Mouse (Mus musculus) bone marrow, adult 2 months (tissue): ENCODE results near the gene Map3k14.
"Not testable (repeated sequence)": the region's sequence is repeated elsewhere in the genome, so short reads cannot be mapped to it uniquely, and the experiment has no call there.

Experiments used
- CTCF ChIP-seq: fragments of 200-500 bp; IDR thresholded peaks from 2 replicates; pipeline ENCODE4 v1.5.1; 2011; ENCODE audit warnings: low read length, control low read depth; ENCODE audit not compliant: control insufficient read depth, insufficient read depth
- POLR2A ChIP-seq: fragments of 200-500 bp; IDR thresholded peaks from 2 replicates; pipeline ENCODE4 v1.6.1; 2011; ENCODE audit warnings: low read depth, mild to moderate bottlenecking, control low read depth, low read length, borderline replicate concordance; ENCODE audit not compliant: control insufficient read depth

DNA sequence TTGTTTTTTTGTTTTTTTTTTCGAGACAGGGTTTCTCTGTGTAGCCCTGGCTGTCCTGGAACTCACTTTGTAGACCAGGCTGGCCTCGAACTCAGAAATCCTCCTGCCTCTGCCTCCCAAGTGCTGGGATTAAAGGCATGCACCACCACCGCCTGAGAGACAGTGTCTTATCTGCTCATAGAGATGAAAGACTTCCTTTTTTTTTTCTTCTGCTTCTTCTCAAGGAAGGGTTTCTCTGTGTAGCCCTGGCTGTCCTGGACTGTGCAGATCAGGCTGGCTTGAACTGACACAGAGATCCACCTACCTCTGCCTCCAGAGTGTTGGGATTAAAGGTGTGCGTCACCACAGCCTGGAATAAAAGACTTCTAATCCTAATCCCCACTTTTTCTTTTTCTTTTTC lies 44.6 kb downstream of the Map3k14 start:
- TF ChIP-seq POLR2A, CTCF: not testable (repeated sequence)
